Mouse (Mus musculus) liver (tissue): ENCODE measurements around the gene Itga3.
A peak's percentile ranks its signal among the peaks of the same experiment; 100 is the strongest.

Experiments
- DNase-seq: peaks from one replicate; pipeline ENCODE4 v3.0.0-alpha.2; 2020; ENCODE audit warnings: mixed read lengths

The Itga3 gene

GRCm38 (mm10) chr11:95076536-95077111, at the start of gene Itga3:
Gene Itga3, minus strand, starts transcription at chr11:95076801.
- peak; percentile 61 for DNase-seq

- no peak for DNase-seq
Observed at GRCm38 (mm10) chr11:95125366-95125948, 48.9 kb upstream of the Itga3 start.

- no peak for DNase-seq
Observed at GRCm38 (mm10) chr11:95122100-95122489, 45.5 kb upstream of the Itga3 start.

GRCm38 (mm10) chr11:95121161-95122099, 44.8 kb upstream of the Itga3 start:
- no peak for DNase-seq

- DNase-seq = no peak
Observed at GRCm38 (mm10) chr11:95120633-95121020, 44.0 kb upstream of the Itga3 start.

GRCm38 (mm10) chr11:95119990-95120632, 43.5 kb upstream of the Itga3 start, which contains the start of gene Dlx3:
Gene Dlx3, plus strand, starts transcription at chr11:95120119.
- peak; percentile 29 for DNase-seq

- DNase-seq = peak; percentile 58
Observed at GRCm38 (mm10) chr11:95118505-95118904, 41.9 kb upstream of the Itga3 start.

GRCm38 (mm10) chr11:95117030-95117429, 40.4 kb upstream of the Itga3 start:
- DNase-seq = peak; percentile 59

GRCm38 (mm10) chr11:95110081-95110480, 33.5 kb upstream of the Itga3 start:
- no peak for DNase-seq

- DNase-seq = no peak
Observed at GRCm38 (mm10) chr11:95109000-95109399, 32.4 kb upstream of the Itga3 start.

GRCm38 (mm10) chr11:95106440-95107236, 30.0 kb upstream of the Itga3 start:
- DNase-seq = peak; percentile 69

GRCm38 (mm10) chr11:95105274-95105874, 28.8 kb upstream of the Itga3 start:
- DNase-seq = no peak

- no peak for DNase-seq
Observed at GRCm38 (mm10) chr11:95104266-95104665, 27.7 kb upstream of the Itga3 start.

- no peak for DNase-seq
Observed at GRCm38 (mm10) chr11:95102161-95102904, 25.7 kb upstream of the Itga3 start.

- DNase-seq = no peak
Observed at GRCm38 (mm10) chr11:95101071-95101788, 24.6 kb upstream of the Itga3 start.

GRCm38 (mm10) chr11:95100393-95100792, 23.8 kb upstream of the Itga3 start:
- no peak for DNase-seq

- DNase-seq = no peak
Observed at GRCm38 (mm10) chr11:95098346-95099095, 21.9 kb upstream of the Itga3 start.

- no peak for DNase-seq
Observed at GRCm38 (mm10) chr11:95097889-95098288, 21.3 kb upstream of the Itga3 start.

GRCm38 (mm10) chr11:95096608-95097373, 20.2 kb upstream of the Itga3 start:
- DNase-seq = peak; percentile 41
